Mouse (Mus musculus): Measurements from ENCODE around the gene Spaca1. TPM values are rescaled to one million over a fixed set of nuclear protein-coding genes. Genes with fewer than 3 reads are reported as not detected.

The Spaca1 gene
- 0.87 and 1.3 TPM in 2 replicates for polyA plus RNA-seq (2012; rRNA removed)

GRCm38 (mm10) chr4:34049571-34050255 is at the start of gene Spaca1:
Gene Spaca1, minus strand, starts transcription at chr4:34050191.

Other genes starting within 250 kb of the Spaca1 start
- 46.6 and 59.2 TPM in 2 replicates for gene Cnr1, start 125.6 kb downstream of the Spaca1 start, polyA plus RNA-seq (2012; rRNA removed)

Data from central nervous system, embryonic 14 days (tissue).